Mouse (Mus musculus): ENCODE results near the gene Rasgrp3.

Rasgrp3 gene

DNA sequence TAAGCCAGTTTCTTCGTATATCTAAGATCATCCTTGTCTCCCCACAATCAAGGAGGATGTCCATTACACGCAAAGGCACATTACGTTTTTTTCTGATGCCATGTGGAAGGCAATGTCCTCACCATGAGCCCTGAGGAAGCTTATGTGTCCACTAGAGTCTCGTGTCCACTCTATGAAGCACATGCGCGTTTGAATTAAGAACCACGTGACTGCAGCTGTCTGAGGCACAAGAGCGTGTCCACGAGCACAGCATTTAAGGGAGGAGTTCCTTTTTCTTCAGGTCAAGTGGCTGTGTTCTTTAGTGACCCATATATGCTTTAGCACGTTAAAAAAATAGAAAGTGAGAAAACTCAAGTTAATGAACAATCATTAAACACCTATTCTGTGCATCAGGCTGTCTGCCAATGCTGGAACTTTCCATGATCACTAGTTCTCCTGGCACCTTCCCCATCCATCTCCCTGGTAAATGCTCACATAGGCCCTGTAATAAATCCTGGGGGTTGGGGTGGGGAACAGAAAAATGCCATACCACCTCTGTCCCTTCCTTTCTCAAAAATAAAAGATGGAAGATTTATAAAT is 70.5 kb downstream of the Rasgrp3 start:
- no peak for DNase-seq

DNA sequence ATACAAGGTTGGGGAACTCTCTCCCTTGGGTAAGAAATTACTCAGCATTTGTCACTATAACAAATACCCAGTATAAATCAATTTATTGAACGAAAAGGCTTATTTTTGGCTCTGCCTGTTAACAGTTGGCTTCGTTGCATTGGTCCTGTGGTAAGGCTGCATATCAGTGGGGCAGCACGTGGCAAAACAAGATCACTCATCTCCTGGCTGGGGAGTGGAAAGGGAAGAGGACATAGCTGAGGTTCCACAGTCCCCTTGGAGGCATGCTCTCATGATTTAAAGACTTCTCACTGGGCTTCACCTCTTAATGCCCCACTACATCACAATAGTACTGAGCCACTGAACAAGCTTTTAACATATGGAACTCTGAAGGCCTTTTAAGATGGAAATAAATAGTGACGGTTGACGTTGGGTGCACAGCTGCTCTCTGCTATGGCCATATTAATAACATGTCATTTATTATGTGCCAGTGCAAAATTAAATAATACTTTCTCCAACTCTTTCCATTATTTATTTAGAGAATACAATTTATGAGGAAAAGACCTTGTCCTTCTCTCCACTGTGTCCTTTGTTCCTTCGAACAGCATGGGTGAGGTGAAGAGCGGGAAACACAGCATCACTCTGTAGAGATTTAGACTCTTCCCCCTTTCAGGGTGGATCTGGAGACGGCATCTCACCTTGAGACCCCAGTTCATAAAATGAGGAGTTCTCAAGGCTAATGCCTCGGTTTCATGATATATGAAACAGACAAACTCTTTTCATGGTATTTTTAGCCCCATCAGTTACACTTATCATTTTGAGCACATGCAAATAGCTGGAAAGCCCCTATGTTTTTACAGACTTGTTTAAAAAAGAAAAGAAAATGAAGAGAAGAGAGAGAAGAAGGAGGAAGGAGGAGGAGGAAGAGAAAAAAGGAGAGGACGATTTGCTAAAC is 71.3 kb downstream of the Rasgrp3 start:
- no peak for DNase-seq

DNA sequence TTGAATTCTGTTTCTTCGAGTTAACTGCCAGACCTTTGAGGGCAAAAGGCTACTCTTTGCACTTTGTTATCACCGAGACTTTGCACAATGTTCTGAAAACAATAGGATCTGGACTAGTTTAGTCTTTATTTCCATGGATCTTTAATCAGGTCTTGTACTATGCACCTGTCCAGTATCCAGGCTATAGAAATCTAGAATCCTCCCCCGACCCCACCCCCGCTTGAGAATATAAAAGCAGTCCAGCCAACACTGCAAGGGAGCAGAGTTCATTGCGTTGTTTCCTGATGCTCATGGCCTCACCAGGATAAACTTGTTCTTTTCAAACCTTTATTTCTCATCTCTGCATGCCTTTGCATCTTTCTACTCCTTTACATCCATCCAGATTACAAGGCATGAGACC is 73.6 kb downstream of the Rasgrp3 start:
- no peak for DNase-seq

DNA sequence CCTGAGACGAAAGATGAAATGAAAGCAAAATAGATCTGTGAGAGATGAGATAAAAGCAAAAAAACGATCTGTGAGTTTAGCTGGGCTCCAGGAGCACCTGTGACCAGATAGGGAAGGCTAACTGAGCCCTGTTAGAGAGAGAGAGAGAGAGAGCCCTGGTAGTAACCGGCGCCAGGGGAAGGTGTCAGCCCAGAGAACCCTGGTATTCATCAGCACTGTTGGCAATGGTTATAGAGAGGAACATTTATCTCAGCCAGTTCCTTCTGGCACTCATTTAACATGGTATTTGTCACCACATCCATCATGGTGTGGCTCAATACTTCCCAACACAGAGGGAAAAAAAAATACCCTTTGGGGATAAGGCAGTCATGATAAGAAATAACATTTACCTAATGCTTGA is 80.9 kb downstream of the Rasgrp3 start:
- no peak for DNase-seq

DNA sequence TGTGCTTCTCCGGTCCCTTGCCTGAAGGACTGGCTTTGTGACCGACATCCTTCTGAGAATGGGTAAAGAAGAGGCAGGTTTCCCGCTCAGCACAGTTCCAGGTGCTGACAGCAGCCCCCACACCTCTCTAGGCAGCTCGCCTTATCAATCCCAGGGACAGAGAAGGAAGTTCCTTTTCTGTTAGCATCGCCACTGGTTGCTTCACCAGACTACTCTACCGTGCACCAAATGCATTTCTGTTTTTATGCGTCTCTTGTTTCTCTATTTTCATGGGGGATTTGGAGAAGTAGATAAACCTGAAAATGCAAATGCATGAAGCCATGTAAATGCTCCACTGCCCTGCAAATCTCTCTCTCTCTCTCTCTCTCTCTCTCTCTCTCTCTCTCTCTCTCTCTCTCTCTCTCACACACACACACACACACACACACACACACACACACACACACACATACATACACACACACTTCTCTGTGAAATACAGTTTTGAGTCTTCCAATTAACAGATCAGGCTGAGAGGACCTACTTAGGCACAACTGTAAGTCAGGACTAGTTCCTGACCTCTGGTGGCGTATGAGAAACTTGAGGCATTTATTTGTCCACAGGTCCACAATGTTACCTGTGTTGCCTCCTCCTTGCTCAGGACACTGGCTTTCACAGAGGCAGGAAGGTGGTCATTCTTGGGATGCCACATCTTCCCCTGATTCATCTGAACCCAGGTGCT is 82.6 kb downstream of the Rasgrp3 start:
- DNase-seq, result no peak

DNA sequence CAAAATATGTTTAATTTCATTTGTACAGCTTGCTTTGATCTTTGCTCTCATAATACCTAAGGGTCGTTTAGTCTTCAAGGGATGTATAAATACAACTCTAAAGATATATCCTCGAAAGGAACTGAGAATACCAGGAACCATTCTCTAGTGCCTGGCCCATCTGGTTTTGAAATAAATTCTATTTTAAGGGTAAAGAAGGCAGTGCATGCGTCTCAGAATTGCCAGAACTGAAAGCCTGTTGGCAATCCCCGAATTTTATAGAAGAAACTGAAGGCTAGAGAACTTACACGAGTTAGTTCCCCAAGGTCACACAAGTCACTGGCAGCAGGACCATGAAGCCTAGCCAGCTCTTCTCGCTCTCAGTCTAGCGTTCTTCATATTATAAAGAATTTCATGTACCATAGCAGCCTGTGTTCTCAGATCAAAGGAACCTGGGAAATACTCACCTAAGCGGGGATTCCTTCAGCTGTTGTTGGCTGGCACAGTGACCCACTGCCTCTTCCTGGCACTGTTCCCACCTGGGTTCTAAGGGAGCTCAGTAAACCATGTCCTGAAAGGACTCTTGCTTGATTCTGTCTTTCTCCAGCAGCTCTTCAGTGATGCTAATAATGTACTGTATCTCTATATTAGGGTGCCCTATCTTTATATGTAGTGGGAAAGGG is 83.7 kb downstream of the Rasgrp3 start:
- no peak for DNase-seq

DNA sequence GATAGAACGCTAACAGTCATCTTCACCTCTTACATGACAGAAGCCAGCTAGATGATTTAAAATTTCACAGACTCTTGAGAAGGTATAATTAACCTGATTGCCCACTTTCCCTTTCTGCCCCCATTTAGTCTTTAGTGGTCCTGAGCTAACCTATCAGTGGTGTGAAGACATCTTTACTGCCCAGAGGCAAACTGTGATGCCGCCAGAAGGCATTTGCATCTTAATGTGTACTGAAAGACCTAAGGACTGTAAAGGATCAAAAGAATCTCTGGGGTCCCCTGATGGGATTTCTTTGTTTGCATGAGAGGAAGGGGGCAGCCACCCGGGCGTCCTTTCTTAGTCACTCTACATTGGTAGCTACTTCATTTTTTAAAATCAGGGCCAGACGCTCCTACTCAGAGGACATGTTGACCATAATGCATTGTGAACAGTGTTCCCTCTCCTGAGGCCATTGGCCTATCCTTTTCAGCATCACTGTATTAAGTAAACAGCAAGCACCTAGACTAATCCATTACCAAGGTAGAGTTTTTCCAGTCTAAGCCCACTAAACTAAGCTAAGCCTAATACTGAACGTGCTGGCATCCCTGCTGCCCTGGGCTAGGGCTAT is 85.6 kb downstream of the Rasgrp3 start:
- no peak for DNase-seq

DNA sequence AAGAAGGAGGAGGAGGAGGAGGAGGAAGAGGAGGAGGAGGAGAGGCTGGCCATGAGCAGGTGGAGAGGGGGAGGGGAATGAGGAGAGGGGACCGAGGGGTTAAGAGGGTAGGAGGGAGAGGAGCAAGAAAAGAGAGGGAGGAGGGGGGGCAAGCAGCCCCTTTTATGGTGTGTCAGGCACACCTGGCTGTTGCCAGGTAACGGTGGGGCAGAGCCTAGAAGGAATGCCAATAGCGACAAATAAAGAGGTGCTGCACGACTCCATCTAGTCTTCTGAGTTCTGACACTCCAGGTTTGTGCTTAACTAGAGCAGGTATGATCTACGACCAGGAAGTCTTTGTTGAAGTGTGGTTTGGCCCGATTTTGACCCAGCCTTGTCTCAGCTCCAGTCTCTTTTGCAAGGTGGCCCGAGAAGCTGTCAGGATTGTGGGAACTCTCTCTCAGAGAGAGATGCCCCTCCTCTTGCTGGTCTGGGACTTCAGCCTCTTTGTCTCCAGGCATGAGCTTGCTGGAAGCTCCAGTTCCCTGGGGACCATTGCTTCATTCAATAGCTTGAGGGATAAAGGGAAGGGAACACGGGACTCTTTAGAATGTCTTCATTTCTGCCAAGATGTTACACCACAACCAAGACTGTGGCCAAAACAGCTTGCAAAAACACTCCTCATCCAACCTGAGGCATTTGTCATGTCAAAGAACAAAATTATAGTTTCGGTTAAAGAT is 86.8 kb downstream of the Rasgrp3 start:
- no peak for DNase-seq

DNA sequence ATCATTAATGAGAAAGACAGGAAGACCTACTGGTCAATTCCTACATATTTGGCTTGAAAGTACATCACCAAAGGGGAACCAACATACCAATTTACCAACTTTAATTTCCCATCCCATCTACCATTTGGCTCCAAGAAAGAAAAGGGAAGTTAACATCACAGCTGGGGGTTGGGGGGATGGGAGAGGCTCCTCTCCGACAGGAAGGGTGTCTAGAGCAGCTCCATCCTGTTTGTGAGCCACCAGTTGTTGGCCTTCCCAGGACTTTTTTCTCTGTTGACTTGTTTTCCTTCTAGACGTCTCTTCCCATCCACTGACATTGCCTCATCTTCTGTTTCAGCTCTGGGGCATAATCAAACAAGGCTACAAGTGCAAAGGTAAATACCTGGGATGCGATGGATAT is 88.1 kb downstream of the Rasgrp3 start:
- peak; percentile 25 to 31 for DNase-seq

DNA sequence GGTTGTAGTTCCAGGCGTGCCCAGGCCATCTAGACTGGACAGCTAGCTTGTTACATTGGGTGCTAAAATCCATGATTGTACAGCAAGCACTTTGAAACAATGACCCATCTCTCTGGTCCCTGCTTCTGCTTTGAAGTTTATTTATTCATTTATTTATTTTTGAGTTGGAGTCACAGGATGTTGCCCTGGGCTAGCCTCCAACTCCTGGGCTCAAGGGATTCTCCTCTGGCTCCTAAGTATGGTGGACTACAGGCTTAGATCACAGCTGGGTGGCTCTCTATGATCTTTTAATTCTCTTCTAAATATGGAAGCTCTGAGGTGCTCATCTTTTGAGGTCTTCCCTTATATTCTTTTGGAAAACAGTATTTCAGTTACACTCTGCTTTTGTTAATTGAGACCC is 90.7 kb downstream of the Rasgrp3 start:
- no peak for DNase-seq

DNA sequence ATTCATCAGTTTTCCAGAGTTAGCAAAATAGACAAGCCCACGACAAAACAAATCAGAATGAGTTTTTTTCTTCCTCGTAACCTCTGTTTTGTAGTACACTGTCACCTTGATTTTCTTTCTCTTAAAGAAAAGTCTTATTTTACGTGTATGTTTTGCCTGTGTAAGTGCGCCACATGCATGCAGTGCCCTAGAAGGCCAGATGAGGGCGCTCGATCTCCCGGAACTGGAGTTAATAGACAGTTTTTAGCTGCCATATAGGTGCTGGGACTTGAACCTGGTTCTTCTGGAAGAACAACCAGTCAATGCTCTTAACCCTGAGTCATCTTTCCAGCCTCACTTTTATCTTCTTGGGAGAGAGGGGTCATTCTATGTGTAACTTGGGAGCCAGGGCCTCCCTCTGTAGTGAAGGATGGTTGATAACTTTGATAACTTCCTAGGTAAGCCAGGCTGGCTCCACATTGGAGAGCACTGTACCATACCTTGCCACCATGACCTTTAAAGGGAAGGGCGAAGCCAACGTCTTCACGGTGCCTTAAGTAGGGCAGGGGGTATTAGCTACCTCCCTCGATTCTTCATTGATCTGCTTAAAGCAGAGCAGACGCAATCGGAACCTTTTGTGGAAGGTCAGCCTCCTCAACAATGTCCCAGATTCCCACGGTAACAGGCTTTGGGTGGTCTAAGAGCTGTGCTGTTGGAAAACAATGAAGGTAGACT is 93.7 kb downstream of the Rasgrp3 start:
- no peak for DNase-seq

DNA sequence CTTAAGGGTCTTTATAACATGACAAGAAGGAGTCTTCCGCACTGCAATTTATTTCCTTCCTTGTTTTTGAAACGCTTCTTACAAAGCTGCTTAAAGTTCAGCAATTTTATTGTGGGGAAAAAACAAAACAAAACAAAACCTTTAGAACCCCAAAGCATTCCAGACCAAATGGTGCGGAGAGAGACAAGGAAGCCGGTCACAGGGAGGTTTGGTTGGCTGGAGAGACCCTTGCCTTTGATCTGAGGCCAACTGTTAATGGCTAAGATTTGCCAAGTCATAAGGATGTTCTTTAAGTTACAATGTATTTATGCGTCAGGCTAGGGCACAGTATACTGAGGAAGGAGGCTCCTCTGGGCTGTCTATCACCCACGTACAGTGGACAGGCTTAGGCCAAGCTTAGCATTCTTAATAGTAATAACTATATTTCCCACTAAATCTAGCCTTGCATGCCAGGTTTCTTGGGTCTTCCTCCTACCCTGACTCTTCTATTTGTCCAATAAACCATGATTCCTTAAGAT is 96.8 kb downstream of the Rasgrp3 start:
- DNase-seq, result no peak

DNA sequence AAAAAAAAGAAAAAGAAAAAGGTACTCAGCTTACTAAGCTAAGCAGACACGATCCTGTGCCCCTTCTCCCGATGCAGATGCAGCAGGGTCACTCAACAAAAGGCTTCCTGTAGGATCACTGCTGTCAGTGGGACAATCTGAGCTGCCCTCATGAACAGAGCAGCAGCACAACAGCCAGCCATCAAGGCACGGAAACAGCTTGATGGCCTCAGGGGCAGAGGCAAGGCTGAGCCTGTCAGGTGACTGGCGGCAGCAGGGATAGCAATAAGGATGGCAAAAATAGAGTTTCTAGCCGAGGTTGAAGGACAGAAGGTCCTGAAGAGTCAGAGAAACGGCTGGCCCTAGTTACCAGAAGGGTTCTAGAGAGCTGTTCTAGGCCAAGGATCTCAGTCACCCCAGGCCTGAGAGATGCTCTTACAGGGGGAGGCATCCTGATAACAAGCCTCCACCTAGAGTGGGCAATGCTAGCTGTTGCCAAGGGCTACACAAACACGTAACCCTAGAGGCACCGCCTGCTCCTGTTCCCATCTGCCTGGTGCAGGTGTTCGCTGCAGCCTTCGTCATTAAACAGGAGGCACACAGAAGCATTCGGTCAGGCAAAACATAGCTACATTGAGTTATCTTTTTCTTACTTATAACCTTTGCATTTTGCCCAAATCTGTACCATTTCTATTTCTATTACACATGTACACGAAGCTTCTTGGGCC is 98.8 kb downstream of the Rasgrp3 start:
- DNase-seq, result no peak

DNA sequence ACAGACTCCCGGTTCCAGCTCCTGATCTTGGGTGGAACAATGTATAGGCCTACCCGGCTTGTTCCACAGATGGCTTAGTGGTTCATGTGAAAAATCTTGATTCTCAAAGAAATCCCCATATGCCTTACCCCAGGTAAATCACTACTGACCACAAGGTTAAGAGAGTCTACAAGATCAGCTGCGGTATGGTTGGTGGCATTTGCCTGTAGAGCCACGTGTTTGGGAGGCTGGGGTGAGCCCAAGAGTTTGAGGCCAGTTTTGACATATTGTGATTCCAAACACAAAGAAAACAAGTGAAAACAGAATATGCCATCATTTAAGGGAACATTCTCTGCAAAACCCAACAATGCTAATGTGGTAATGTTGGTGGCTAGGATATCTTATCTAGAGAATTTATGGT is 99.9 kb downstream of the Rasgrp3 start:
- no peak for DNase-seq

DNA sequence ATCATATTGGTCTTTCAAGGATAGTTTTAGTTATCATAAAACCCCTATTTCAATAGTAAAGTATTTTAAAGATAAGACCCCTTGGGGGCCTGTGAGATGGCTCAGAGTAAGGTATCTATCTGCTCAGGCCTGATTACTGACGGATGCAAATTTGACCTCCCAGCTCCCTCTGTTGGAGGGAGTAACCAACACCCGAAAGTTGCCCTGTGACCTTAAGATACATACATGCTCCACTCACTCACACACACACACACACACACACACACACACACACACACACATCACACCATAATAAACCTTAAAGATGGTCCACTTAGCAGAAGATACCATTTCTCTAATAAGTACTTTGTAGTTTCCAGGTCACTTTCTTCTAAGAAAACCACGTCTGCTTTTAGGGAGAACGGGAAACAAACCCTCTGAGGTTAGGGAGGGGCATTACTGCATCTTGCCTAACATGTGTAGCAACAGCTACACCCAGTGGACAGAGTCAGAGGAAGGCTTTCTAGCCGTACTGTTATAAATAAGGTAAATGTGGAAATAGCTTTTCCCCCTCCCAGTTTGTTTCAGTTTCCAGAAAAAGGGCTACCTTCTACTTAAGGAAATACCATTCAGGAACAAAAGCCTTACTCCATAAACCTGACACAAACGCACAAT is 100.8 kb downstream of the Rasgrp3 start:
- DNase-seq, result peak in 1 of 2 experiments; percentile 56

DNA sequence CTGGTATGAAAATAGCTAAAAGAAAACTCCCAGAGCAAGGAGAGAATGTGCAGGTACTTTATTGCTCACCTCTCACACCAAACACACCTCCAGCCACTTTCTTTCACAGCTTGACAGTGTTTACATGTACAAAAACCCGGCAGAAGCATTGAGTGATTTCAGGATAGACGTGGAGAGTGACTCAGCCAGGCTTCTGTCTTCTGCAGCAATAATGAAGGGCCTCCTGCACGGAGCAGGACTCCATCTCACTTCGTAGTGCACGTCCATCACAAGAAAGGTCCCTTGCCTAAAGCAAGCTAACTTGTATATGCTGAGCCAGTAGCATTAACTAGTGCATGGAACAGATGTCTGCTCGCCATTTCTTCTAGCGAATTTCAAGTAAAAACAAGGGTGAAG is 101.4 kb downstream of the Rasgrp3 start:
- no peak for DNase-seq

DNA sequence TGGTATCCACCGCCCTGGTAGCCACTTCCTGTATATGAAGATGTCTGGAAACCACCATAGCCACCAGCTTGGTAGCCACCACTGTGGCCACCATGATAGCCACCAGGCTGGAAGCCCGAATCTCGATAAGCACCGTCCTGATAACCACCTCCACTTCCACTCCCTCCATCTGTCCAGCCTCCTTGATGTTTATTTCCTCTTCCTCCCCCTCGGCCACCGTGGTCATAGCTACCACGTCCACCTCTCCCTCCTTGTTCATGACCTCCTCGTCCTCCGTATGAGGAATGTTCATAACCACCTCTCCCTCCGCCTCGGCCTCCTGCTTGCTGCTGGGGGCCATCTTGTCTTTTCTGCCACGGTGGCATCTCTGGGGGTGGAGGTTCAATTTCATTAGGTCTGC is 102.7 kb downstream of the Rasgrp3 start:
- DNase-seq, result no peak

DNA sequence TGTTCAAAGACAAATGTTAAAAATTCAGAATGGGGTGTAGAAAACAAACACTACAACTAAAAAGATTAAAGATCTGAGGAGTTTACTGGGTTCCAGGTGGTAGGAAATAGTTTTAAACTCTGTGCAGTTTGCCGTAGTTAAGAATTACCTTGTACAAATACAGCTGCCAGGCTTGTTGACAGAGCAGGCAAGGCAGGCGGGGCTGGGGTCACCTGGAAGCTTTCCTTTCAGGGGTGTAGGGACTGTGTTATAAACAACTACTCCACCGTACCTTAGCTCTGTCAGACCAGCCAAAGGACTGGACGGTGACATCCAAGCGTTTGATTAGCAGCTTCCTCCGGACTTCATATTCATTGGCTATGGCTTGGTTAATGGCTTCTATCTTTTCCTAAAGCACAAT is 103.4 kb downstream of the Rasgrp3 start:
- DNase-seq, result no peak

DNA sequence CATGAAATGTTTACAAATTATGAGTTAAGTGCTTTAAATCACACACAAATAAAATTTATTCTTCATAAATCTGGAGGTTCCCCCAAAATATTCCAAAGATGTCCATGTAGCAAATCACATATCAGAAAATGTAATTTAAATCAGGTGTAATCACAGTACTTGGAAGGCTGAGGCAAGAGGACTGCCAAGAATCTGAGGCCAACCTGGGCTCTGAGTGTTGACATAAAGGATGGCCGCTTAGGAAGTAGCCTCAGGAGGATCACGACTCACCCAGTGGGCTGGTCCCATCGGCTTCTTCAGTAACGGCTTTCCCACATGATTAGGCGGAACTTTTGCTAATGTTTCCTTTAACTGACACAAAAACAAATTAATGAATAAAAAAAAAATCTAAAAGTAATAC is 104.1 kb downstream of the Rasgrp3 start:
- DNase-seq, result no peak

DNA sequence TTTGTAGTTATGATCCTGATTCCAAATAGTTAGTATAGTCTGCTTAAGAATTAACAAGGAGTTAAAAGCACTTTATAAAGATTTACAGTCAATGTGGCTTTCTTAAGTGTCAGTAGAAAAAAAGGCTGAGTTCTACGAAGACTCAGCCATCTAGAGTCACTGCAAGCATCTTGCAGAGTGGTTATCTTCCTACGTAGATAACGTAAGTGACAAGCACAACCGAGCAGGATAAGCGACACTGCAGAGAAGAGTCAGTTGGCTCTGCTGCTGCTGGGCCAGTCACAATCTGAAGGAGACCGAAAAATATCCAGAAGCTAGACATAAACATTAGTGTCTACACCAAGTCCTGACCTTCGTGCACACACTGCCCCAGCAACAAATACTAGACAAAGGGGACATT is 107.7 kb downstream of the Rasgrp3 start:
- no peak for DNase-seq
